Mouse (Mus musculus): ENCODE measurements around the gene Akr7a5. TPM values are rescaled to one million over a fixed set of nuclear protein-coding genes. Genes with fewer than 3 reads are reported as not detected.

The Akr7a5 gene
- polyA plus RNA-seq, 1 experiment from 2014 or later, result 166 TPM

GRCm38 (mm10) chr4:139280530-139280929 is 30.0 kb upstream of the Akr7a5 start:
- 89% methylated on average over 12 of the region's 12 CpGs for WGBS

DNA sequence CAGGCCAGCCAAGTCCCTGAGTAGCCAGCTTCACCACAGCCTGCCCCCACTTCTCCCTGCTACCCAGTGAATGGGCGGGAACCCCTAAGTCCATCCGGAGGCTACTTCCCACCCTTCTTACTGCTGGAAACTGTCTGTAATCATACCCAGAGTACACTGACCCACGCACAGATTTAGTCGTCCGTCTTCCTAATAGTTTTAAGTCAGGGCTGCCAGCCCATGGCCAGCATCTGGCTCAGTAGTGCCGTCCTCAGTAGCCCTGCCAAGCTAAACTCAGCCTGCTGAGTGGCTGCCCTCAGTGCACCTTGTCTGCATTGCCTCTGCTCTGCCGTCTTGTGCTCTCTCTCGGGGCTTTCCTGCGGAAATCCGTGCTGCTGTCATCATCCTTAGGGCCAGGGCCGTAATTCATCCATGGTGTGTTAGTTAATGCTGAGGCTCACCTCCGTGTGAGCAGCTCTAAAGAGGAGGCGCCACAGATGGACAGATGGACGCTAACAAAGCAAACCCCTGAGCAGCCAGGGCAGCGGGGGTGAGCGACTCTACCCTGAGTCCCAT is 28.7 kb upstream of the Akr7a5 start:
- Histone ChIP-seq H3K27me3 (no peaks in the 10 kb centered on the region), H3K36me3 (peaks cover 63% of the 10 kb centered on the region), H3K9ac (no peak overlapping the region), H3K4me2 (no peak overlapping the region), H3K4me1 (peaks cover 58% of the 10 kb centered on the region), H3K9me3 (replicated peaks) (no peaks in the 10 kb centered on the region), H3K4me3 (replicated peaks) (no peak overlapping the region), H3K27ac (peak overlapping the region; percentile 90)
- no peak for ATAC-seq (replicated peaks; ENCODE audit: low FRiP score)
- WGBS, result 31% methylated on average over 16 of the region's 16 CpGs

More at GRCm38 (mm10) chr4:139280530-139280929, 30.0 kb upstream of the Akr7a5 start:
- ATAC-seq (replicated peaks; ENCODE audit: low FRiP score), result no peak
- no peak overlapping the region for H3K27ac ChIP-seq
- H3K4me3 ChIP-seq (replicated peaks), result no peak overlapping the region
- H3K27me3 ChIP-seq, result no peaks in the 10 kb centered on the region
- H3K4me1 ChIP-seq, result peaks cover 53% of the 10 kb centered on the region
- H3K9ac ChIP-seq, result no peak overlapping the region
- H3K9me3 ChIP-seq (replicated peaks), result no peaks in the 10 kb centered on the region
- H3K36me3 ChIP-seq, result peaks cover 58% of the 10 kb centered on the region
- no peak overlapping the region for H3K4me2 ChIP-seq

DNA sequence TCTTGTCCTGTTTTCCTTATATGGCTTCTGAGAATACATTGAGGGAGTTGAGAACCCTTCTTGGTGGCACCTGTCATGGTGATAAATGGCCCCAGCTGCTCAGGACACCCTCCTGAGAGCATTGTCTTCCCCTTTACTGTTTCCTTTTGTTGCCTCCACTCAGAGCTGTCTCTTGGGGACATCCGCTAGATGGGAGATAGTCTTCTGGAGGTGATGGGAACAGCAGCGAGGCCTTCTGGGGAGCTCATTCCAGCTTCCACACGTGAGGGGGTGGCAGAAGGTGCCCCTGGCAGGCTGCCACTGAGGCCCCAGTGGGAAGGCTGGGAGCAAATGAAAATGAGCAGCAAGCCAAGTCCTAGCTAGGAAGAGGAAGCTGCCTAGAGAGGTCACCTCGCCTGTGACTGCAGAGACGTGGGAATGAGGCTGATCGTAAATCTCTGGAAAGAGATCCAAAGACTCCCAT is 27.6 kb upstream of the Akr7a5 start:
- Histone ChIP-seq H3K9me3 (replicated peaks) (no peaks in the 10 kb centered on the region), H3K27me3 (no peaks in the 10 kb centered on the region), H3K36me3 (peaks cover 74% of the 10 kb centered on the region), H3K9ac (no peak overlapping the region), H3K4me2 (no peak overlapping the region), H3K4me3 (replicated peaks) (no peak overlapping the region), H3K27ac (peak overlapping the region; percentile 90), H3K4me1 (peaks cover 57% of the 10 kb centered on the region)
- ATAC-seq (replicated peaks; ENCODE audit: low FRiP score), result peak; percentile 72
- WGBS, result 13% methylated on average over 6 of the region's 6 CpGs

GRCm38 (mm10) chr4:139284877-139285276 is 25.7 kb upstream of the Akr7a5 start:
- Histone ChIP-seq H3K4me2 (no peak overlapping the region), H3K36me3 (peaks cover 85% of the 10 kb centered on the region), H3K4me3 (replicated peaks) (no peak overlapping the region), H3K9me3 (replicated peaks) (no peaks in the 10 kb centered on the region), H3K4me1 (peaks cover 64% of the 10 kb centered on the region), H3K27me3 (no peaks in the 10 kb centered on the region), H3K27ac (peak overlapping the region; percentile 90), H3K9ac (no peak overlapping the region)
- 45% methylated on average over 15 of the region's 15 CpGs for WGBS
- ATAC-seq (replicated peaks; ENCODE audit: low FRiP score), result no peak

DNA sequence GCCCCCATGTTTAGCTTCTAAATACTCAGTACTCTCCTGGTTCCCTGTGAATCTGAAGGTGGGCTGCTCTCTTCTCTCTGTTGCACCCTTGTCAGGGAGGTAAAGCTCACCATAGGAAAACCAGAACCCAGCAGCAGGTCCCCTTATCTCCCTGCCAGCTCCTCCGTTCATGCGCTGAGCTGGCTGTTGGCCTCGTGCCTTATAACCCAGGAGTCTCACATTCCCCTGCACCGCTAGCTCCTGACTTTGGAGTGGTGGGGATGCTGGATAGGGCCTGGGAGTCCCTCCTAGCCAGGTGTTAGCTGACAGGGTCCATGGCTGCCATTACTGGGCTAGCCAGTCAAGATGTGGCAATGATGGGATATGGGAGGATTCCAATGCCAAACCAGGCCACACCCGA is 24.3 kb upstream of the Akr7a5 start:
- Histone ChIP-seq H3K36me3 (peaks cover 85% of the 10 kb centered on the region), H3K27me3 (no peaks in the 10 kb centered on the region), H3K27ac (no peak overlapping the region), H3K9me3 (replicated peaks) (no peaks in the 10 kb centered on the region), H3K4me1 (peaks cover 57% of the 10 kb centered on the region), H3K4me3 (replicated peaks) (no peak overlapping the region), H3K4me2 (no peak overlapping the region), H3K9ac (no peak overlapping the region)
- ATAC-seq (replicated peaks; ENCODE audit: low FRiP score), result no peak
- 85% methylated on average over 5 of the region's 5 CpGs for WGBS

GRCm38 (mm10) chr4:139287122-139287863 is 23.3 kb upstream of the Akr7a5 start:
- ATAC-seq (replicated peaks; ENCODE audit: low FRiP score), result no peak
- 70% methylated on average over 18 of the region's 18 CpGs for WGBS
- H3K36me3 ChIP-seq, result peaks cover 85% of the 10 kb centered on the region

DNA sequence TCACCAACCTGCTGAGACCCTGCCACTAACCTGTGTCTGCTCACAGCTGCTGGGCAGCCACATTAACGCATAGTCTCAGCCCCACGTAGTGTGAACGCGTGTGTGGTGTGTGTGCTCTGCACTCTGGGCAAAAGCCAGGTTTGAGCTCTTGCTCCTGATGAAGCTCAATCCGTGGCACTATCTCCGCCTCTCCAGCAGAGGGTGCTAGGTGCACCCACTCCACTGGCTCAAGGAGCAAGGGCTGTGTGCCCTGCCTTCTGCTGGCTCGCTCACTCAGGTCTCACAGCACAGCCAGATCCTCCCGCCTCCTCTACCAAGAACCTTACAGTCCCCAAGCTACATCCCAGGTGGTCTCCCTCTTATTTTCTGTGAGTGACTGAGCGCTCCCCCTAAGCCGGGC is 21.5 kb upstream of the Akr7a5 start:
- peaks cover 80% of the 10 kb centered on the region for H3K36me3 ChIP-seq
- 0 out of 2 replicates have a peak, but pooled peaks have one; percentile 31 for ATAC-seq (replicated peaks; ENCODE audit: low FRiP score)
- 73% methylated on average over 10 of the region's 10 CpGs for WGBS

More at GRCm38 (mm10) chr4:139287122-139287863, 23.3 kb upstream of the Akr7a5 start:
- H3K27ac ChIP-seq, result peak overlapping the region; percentile 51
- peaks cover 48% of the 10 kb centered on the region for H3K4me1 ChIP-seq
- H3K27me3 ChIP-seq, result no peaks in the 10 kb centered on the region
- H3K4me3 ChIP-seq (replicated peaks), result no peak overlapping the region
- no peak overlapping the region for H3K9ac ChIP-seq
- H3K9me3 ChIP-seq (replicated peaks), result no peaks in the 10 kb centered on the region
- H3K4me2 ChIP-seq, result no peak overlapping the region

GRCm38 (mm10) chr4:139291099-139291498 is 19.4 kb upstream of the Akr7a5 start:
- no peak overlapping the region for H3K9ac ChIP-seq
- no peak overlapping the region for H3K4me2 ChIP-seq
- 82% methylated on average over 16 of the region's 16 CpGs for WGBS
- no peak overlapping the region for H3K4me3 ChIP-seq (replicated peaks)
- no peaks in the 10 kb centered on the region for H3K27me3 ChIP-seq
- peaks cover 63% of the 10 kb centered on the region for H3K36me3 ChIP-seq
- H3K9me3 ChIP-seq (replicated peaks), result no peaks in the 10 kb centered on the region
- no peak overlapping the region for H3K27ac ChIP-seq
- ATAC-seq (replicated peaks; ENCODE audit: low FRiP score), result no peak
- H3K4me1 ChIP-seq, result 0 out of 2 replicates have a peak, but pooled peaks cover 16% of the 10 kb centered on the region

More for the DNA sequence above, 21.5 kb upstream of the Akr7a5 start:
- Histone ChIP-seq H3K27ac (0 out of 2 replicates have a peak overlapping the region, but pooled peaks have one; percentile 37), H3K9me3 (replicated peaks) (no peaks in the 10 kb centered on the region), H3K4me2 (no peak overlapping the region), H3K9ac (no peak overlapping the region), H3K4me3 (replicated peaks) (no peak overlapping the region), H3K4me1 (peaks cover 30% of the 10 kb centered on the region), H3K27me3 (no peaks in the 10 kb centered on the region)

DNA sequence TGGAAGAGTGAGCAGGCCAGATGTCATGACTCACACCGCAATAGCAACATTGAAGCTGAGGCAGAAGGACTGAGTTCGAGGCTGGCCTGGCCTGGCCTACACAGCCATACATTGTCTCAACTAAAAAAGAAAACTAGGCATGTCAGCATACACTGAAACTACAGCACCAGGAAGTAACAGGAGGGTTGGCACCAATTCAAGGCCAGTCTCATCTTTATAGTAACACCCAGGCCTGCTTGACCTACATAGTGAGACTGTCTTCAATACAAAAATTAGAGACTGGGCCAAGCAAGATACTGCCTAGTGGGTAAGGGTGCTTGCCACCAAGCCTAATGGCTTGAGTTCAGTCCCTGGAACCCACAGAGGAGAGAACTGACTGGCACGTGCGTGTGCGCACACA is 18.5 kb upstream of the Akr7a5 start:
- H3K27me3 ChIP-seq, result no peaks in the 10 kb centered on the region
- no peak overlapping the region for H3K27ac ChIP-seq
- 0 out of 2 replicates have a peak, but pooled peaks cover 11% of the 10 kb centered on the region for H3K4me1 ChIP-seq
- no peak overlapping the region for H3K9ac ChIP-seq
- no peak for ATAC-seq (replicated peaks; ENCODE audit: low FRiP score)
- peaks cover 56% of the 10 kb centered on the region for H3K36me3 ChIP-seq
- H3K4me2 ChIP-seq, result no peak overlapping the region
- H3K4me3 ChIP-seq (replicated peaks), result no peak overlapping the region
- 94% methylated on average over 5 of the region's 5 CpGs for WGBS
- H3K9me3 ChIP-seq (replicated peaks), result no peaks in the 10 kb centered on the region

DNA sequence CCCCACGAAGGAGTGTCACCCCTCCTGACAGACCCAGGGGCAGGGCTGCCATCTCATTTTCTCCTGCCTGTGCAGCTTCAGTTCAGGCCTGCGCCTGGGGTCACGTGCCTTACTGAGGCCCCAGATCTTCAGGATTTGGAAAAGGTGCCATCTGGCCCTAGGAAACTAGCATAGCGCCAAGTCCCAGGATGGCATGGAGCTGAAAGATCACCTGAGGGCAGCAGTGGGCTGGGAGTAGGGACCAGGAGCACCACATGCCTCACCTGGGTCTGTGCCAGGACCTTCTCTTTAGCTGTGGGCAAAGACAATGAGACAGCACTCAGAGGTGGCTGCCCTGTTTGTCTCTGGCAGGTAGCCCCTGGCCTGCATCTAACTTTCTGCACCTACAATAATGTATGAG is 13.0 kb upstream of the Akr7a5 start:
- 85% methylated on average over 4 of the region's 4 CpGs for WGBS
- no peaks in the 10 kb centered on the region for H3K9me3 ChIP-seq (replicated peaks)
- H3K4me3 ChIP-seq (replicated peaks), result no peak overlapping the region
- H3K27ac ChIP-seq, result no peak overlapping the region
- no peak overlapping the region for H3K9ac ChIP-seq
- H3K27me3 ChIP-seq, result no peaks in the 10 kb centered on the region
- no peaks in the 10 kb centered on the region for H3K4me1 ChIP-seq
- ATAC-seq (replicated peaks; ENCODE audit: low FRiP score), result no peak
- no peak overlapping the region for H3K4me2 ChIP-seq
- peaks cover 48% of the 10 kb centered on the region for H3K36me3 ChIP-seq

DNA sequence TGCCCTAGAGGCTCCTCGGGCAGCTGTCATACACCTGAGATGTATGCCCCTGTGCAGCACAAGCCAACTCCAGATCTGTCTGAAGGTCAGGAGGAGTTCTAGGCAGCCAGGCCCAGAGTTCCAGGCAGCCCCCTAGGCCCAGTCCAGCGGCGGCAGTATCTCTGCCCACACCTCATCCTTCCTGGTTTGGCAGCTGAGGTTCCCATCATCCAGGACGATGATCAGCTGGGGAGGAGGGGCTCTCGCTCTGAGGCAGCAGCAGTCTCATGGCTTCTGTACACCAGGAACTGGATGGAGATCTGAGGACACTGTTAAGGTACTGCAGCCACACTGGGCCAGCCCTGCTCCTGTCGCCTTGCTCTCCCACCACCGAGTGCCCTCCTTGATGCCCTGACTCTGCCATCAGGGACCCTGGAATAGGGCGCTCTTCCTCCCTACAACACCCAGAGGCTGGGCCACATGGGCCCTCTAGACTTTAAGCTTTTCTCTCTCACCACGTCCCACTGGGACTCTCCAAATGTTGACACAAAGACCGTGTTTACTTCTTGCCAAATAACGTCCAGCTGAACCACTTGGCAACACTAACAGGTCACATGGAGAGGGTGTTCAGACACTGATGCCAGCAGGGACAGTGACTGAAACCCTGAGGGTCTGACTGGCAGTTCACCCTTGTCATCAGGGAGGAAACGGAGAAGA is 11.7 kb upstream of the Akr7a5 start:
- Histone ChIP-seq H3K4me3 (replicated peaks) (no peak overlapping the region), H3K36me3 (peaks cover 53% of the 10 kb centered on the region), H3K27ac (no peak overlapping the region), H3K4me2 (no peak overlapping the region), H3K4me1 (no peaks in the 10 kb centered on the region), H3K9me3 (replicated peaks) (no peaks in the 10 kb centered on the region), H3K9ac (no peak overlapping the region), H3K27me3 (no peaks in the 10 kb centered on the region)
- no peak for ATAC-seq (replicated peaks; ENCODE audit: low FRiP score)
- 82% methylated on average over 12 of the region's 12 CpGs for whole genome bisulfite sequencing

DNA sequence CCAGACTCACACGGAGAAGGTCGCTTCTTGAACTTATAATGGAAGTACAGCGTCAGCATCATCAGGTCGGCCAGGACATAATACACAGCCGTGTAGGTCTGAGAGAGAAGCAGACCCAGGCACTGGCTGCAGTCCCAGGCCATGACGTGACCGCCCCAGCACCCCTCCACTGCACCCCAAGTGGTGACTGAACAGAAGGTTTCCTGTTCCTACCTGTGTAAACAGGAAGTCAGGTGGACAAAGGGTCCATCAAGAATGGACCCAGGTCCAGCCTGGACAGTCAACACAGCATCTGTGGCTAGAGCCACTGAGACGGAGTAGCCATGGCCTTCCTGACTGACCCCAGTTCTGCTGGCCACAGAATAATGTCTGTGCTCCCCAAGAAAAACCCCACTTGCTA is 8.8 kb upstream of the Akr7a5 start:
- Histone ChIP-seq H3K27me3 (no peaks in the 10 kb centered on the region), H3K9me3 (replicated peaks) (no peaks in the 10 kb centered on the region), H3K27ac (no peak overlapping the region), H3K9ac (no peak overlapping the region), H3K4me3 (replicated peaks) (no peak overlapping the region), H3K4me2 (no peak overlapping the region), H3K4me1 (no peaks in the 10 kb centered on the region), H3K36me3 (peaks cover 67% of the 10 kb centered on the region)
- no peak for ATAC-seq (replicated peaks; ENCODE audit: low FRiP score)
- WGBS, result 92% methylated on average over 8 of the region's 8 CpGs

All from kidney, embryonic 15.5 days (tissue).